Mouse (Mus musculus): ENCODE measurements around the gene Orai2. TPM values are rescaled to one million over a fixed set of nuclear protein-coding genes. Genes with fewer than 3 reads are reported as not detected.

Orai2 gene
- polyA plus RNA-seq (2014; fragmentation: Nextera tagmentation; extraction: Ambion mirVana) = 8.4 and 9.3 TPM in 2 replicates

- H3K36me3 ChIP-seq (ENCODE audit: control insufficient read depth, insufficient read depth, low read length) = no peaks in the 10 kb centered on the region
- no peaks in the 10 kb centered on the region for H3K27me3 ChIP-seq (ENCODE audit: control insufficient read depth, insufficient read depth, low read length)
- H3K4me3 ChIP-seq (ENCODE audit: low read depth, low read length) = peak within 1 kb of the TSS; percentile 55
- WGBS = 6% methylated on average over 43 of the region's 49 CpGs
- H3K9me3 ChIP-seq (ENCODE audit: control insufficient read depth, low read length) = peaks cover 2% of the 10 kb centered on the region; the same call in 1 of the 2 replicates
- ATAC-seq (replicated peaks; ENCODE audit: low FRiP score) (peak; percentile 92), DNase-seq (ENCODE audit: low spot score) (peak; percentile 91)
- peaks cover 3% of the 10 kb centered on the region; the same call in 1 of the 2 replicates for H3K4me1 ChIP-seq (replicated peaks; ENCODE audit: control insufficient read depth, insufficient read depth, low read length)
- peak within 1 kb of the TSS; percentile 68 for H3K9ac ChIP-seq (ENCODE audit: low read length)
- H3K27ac ChIP-seq (ENCODE audit: low read depth, low read length) = no peak within 1 kb of the TSS
- H3K4me2 ChIP-seq (ENCODE audit: low read depth, low read length, severe bottlenecking) = peak within 1 kb of the TSS; percentile 92
Measured at GRCm38 (mm10) chr5:136170512-136171362, at the start of gene Orai2. Gene Orai2 (minus strand): TSS chr5:136170713.

GRCm38 (mm10) chr5:136218585-136218984 is 48.1 kb upstream of the Orai2 start:
- ATAC-seq (replicated peaks; ENCODE audit: low FRiP score) = no peak
- no peak for DNase-seq (ENCODE audit: low spot score)
- Histone ChIP-seq H3K9ac (ENCODE audit: low read length) (no peak overlapping the region), H3K4me3 (ENCODE audit: low read depth, low read length) (no peak overlapping the region), H3K27me3 (ENCODE audit: control insufficient read depth, insufficient read depth, low read length) (no peaks in the 10 kb centered on the region), H3K27ac (ENCODE audit: low read depth, low read length) (no peak overlapping the region), H3K4me2 (ENCODE audit: low read depth, low read length, severe bottlenecking) (no peak overlapping the region), H3K9me3 (ENCODE audit: control insufficient read depth, low read length) (no peaks in the 10 kb centered on the region; the same call in 1 of the 2 replicates), H3K4me1 (replicated peaks; ENCODE audit: control insufficient read depth, insufficient read depth, low read length) (no peaks in the 10 kb centered on the region), H3K36me3 (ENCODE audit: control insufficient read depth, insufficient read depth, low read length) (peaks cover 3% of the 10 kb centered on the region; the same call in 1 of the 2 replicates)
- 83% methylated on average over 12 of the region's 12 CpGs for WGBS

- no peaks in the 10 kb centered on the region; the same call in 1 of the 2 replicates for H3K9me3 ChIP-seq (ENCODE audit: control insufficient read depth, low read length)
- ATAC-seq (replicated peaks; ENCODE audit: low FRiP score) (no peak), DNase-seq (ENCODE audit: low spot score) (no peak)
- H3K36me3 ChIP-seq (ENCODE audit: control insufficient read depth, insufficient read depth, low read length) = peaks cover 3% of the 10 kb centered on the region; the same call in 1 of the 2 replicates
- H3K9ac ChIP-seq (ENCODE audit: low read length) = no peak overlapping the region
- no peak overlapping the region for H3K4me3 ChIP-seq (ENCODE audit: low read depth, low read length)
- no peaks in the 10 kb centered on the region for H3K27me3 ChIP-seq (ENCODE audit: control insufficient read depth, insufficient read depth, low read length)
- H3K27ac ChIP-seq (ENCODE audit: low read depth, low read length) = no peak overlapping the region
- no peaks in the 10 kb centered on the region for H3K4me1 ChIP-seq (replicated peaks; ENCODE audit: control insufficient read depth, insufficient read depth, low read length)
- 81% methylated on average over 4 of the region's 4 CpGs for WGBS
- no peak overlapping the region for H3K4me2 ChIP-seq (ENCODE audit: low read depth, low read length, severe bottlenecking)
Measured at GRCm38 (mm10) chr5:136217932-136218381, 47.4 kb upstream of the Orai2 start.

- Histone ChIP-seq H3K4me2 (ENCODE audit: low read depth, low read length, severe bottlenecking) (no peak overlapping the region), H3K9me3 (ENCODE audit: control insufficient read depth, low read length) (no peaks in the 10 kb centered on the region; the same call in 1 of the 2 replicates), H3K27ac (ENCODE audit: low read depth, low read length) (no peak overlapping the region), H3K4me3 (ENCODE audit: low read depth, low read length) (no peak overlapping the region), H3K4me1 (replicated peaks; ENCODE audit: control insufficient read depth, insufficient read depth, low read length) (no peaks in the 10 kb centered on the region), H3K27me3 (ENCODE audit: control insufficient read depth, insufficient read depth, low read length) (no peaks in the 10 kb centered on the region), H3K9ac (ENCODE audit: low read length) (no peak overlapping the region), H3K36me3 (ENCODE audit: control insufficient read depth, insufficient read depth, low read length) (peaks cover 3% of the 10 kb centered on the region; the same call in 1 of the 2 replicates)
- ATAC-seq (replicated peaks; ENCODE audit: low FRiP score) = no peak
- WGBS = 87% methylated on average over 18 of the region's 18 CpGs
- no peak for DNase-seq (ENCODE audit: low spot score)
Measured at GRCm38 (mm10) chr5:136217004-136217665, 46.6 kb upstream of the Orai2 start.

- no peaks in the 10 kb centered on the region for H3K27me3 ChIP-seq (ENCODE audit: control insufficient read depth, insufficient read depth, low read length)
- no peak for ATAC-seq (replicated peaks; ENCODE audit: low FRiP score)
- no peak overlapping the region for H3K4me3 ChIP-seq (ENCODE audit: low read depth, low read length)
- no peaks in the 10 kb centered on the region; the same call in 1 of the 2 replicates for H3K9me3 ChIP-seq (ENCODE audit: control insufficient read depth, low read length)
- 87% methylated on average over 5 of the region's 5 CpGs for WGBS
- DNase-seq (ENCODE audit: low spot score) = no peak
- no peak overlapping the region for H3K4me2 ChIP-seq (ENCODE audit: low read depth, low read length, severe bottlenecking)
- H3K4me1 ChIP-seq (replicated peaks; ENCODE audit: control insufficient read depth, insufficient read depth, low read length) = no peaks in the 10 kb centered on the region
- no peak overlapping the region for H3K27ac ChIP-seq (ENCODE audit: low read depth, low read length)
- H3K9ac ChIP-seq (ENCODE audit: low read length) = no peak overlapping the region
- peaks cover 3% of the 10 kb centered on the region; the same call in 1 of the 2 replicates for H3K36me3 ChIP-seq (ENCODE audit: control insufficient read depth, insufficient read depth, low read length)
Measured at GRCm38 (mm10) chr5:136215958-136216357, 45.4 kb upstream of the Orai2 start.

GRCm38 (mm10) chr5:136215211-136215610 is 44.7 kb upstream of the Orai2 start:
- Histone ChIP-seq H3K27ac (ENCODE audit: low read depth, low read length) (no peak overlapping the region), H3K9ac (ENCODE audit: low read length) (no peak overlapping the region), H3K36me3 (ENCODE audit: control insufficient read depth, insufficient read depth, low read length) (peaks cover 3% of the 10 kb centered on the region; the same call in 1 of the 2 replicates), H3K9me3 (ENCODE audit: control insufficient read depth, low read length) (no peaks in the 10 kb centered on the region; the same call in 1 of the 2 replicates), H3K4me2 (ENCODE audit: low read depth, low read length, severe bottlenecking) (no peak overlapping the region), H3K4me1 (replicated peaks; ENCODE audit: control insufficient read depth, insufficient read depth, low read length) (no peaks in the 10 kb centered on the region), H3K4me3 (ENCODE audit: low read depth, low read length) (no peak overlapping the region), H3K27me3 (ENCODE audit: control insufficient read depth, insufficient read depth, low read length) (no peaks in the 10 kb centered on the region)
- 89% methylated on average over 3 of the region's 3 CpGs for WGBS
- DNase-seq (ENCODE audit: low spot score) (no peak), ATAC-seq (replicated peaks; ENCODE audit: low FRiP score) (no peak)

- DNase-seq (ENCODE audit: low spot score) = no peak
Measured at GRCm38 (mm10) chr5:136213716-136214115, 43.2 kb upstream of the Orai2 start.

GRCm38 (mm10) chr5:136212716-136213115 is 42.2 kb upstream of the Orai2 start:
- WGBS = 92% methylated on average over 11 of the region's 11 CpGs
- Histone ChIP-seq H3K27me3 (ENCODE audit: control insufficient read depth, insufficient read depth, low read length) (no peaks in the 10 kb centered on the region), H3K4me2 (ENCODE audit: low read depth, low read length, severe bottlenecking) (no peak overlapping the region), H3K4me3 (ENCODE audit: low read depth, low read length) (no peak overlapping the region), H3K9ac (ENCODE audit: low read length) (no peak overlapping the region), H3K27ac (ENCODE audit: low read depth, low read length) (no peak overlapping the region), H3K9me3 (ENCODE audit: control insufficient read depth, low read length) (no peaks in the 10 kb centered on the region; the same call in 1 of the 2 replicates), H3K4me1 (replicated peaks; ENCODE audit: control insufficient read depth, insufficient read depth, low read length) (no peaks in the 10 kb centered on the region), H3K36me3 (ENCODE audit: control insufficient read depth, insufficient read depth, low read length) (no peaks in the 10 kb centered on the region)
- DNase-seq (ENCODE audit: low spot score) (no peak), ATAC-seq (replicated peaks; ENCODE audit: low FRiP score) (no peak)

More at GRCm38 (mm10) chr5:136213716-136214115, 43.2 kb upstream of the Orai2 start:
- Histone ChIP-seq H3K9ac (ENCODE audit: low read length) (no peak overlapping the region), H3K27ac (ENCODE audit: low read depth, low read length) (no peak overlapping the region), H3K4me2 (ENCODE audit: low read depth, low read length, severe bottlenecking) (no peak overlapping the region), H3K27me3 (ENCODE audit: control insufficient read depth, insufficient read depth, low read length) (no peaks in the 10 kb centered on the region), H3K36me3 (ENCODE audit: control insufficient read depth, insufficient read depth, low read length) (peaks cover 3% of the 10 kb centered on the region; the same call in 1 of the 2 replicates), H3K4me1 (replicated peaks; ENCODE audit: control insufficient read depth, insufficient read depth, low read length) (no peaks in the 10 kb centered on the region), H3K9me3 (ENCODE audit: control insufficient read depth, low read length) (no peaks in the 10 kb centered on the region; the same call in 1 of the 2 replicates), H3K4me3 (ENCODE audit: low read depth, low read length) (no peak overlapping the region)
- 83% methylated on average over 5 of the region's 5 CpGs for WGBS
- ATAC-seq (replicated peaks; ENCODE audit: low FRiP score) = no peak

All from forebrain, embryonic 11.5 days (tissue).